Mouse (Mus musculus) A20 (cell line): ENCODE results near the gene Rin3.

Source experiments
- DNase-seq: peaks from one replicate; pipeline ENCODE4 v3.0.0-alpha.2; 2011; ENCODE audit warnings: low read depth, low spot score

Gene Rin3

GRCm38 (mm10) chr12:102422065-102422464 lies 139.2 kb downstream of the Rin3 start:
- DNase-seq = no peak

GRCm38 (mm10) chr12:102422623-102423320 lies 139.9 kb downstream of the Rin3 start:
- DNase-seq = no peak

GRCm38 (mm10) chr12:102423625-102424024 lies 140.8 kb downstream of the Rin3 start:
- no peak for DNase-seq

- DNase-seq = no peak
Measured at GRCm38 (mm10) chr12:102424456-102424855, 141.6 kb downstream of the Rin3 start.

- DNase-seq = peak; percentile 46
Measured at GRCm38 (mm10) chr12:102425048-102425578, 142.3 kb downstream of the Rin3 start.

GRCm38 (mm10) chr12:102426285-102426684 lies 143.4 kb downstream of the Rin3 start:
- peak; percentile 60 for DNase-seq

- peak; percentile 14 for DNase-seq
Measured at GRCm38 (mm10) chr12:102429656-102430055, 146.8 kb downstream of the Rin3 start.

- DNase-seq = peak; percentile 37
Measured at GRCm38 (mm10) chr12:102430228-102430627, 147.4 kb downstream of the Rin3 start.

- no peak for DNase-seq
Measured at GRCm38 (mm10) chr12:102432238-102432637, 149.4 kb downstream of the Rin3 start.

- DNase-seq = no peak
Measured at GRCm38 (mm10) chr12:102434107-102434506, 151.3 kb downstream of the Rin3 start.

GRCm38 (mm10) chr12:102436939-102437526 lies 154.2 kb downstream of the Rin3 start:
- DNase-seq = peak; percentile 58

- peak; percentile 60 for DNase-seq
Measured at GRCm38 (mm10) chr12:102437952-102438351, 155.1 kb downstream of the Rin3 start.

- DNase-seq = no peak
Measured at GRCm38 (mm10) chr12:102438983-102439631, 156.3 kb downstream of the Rin3 start.

GRCm38 (mm10) chr12:102439632-102440023 lies 156.8 kb downstream of the Rin3 start, which contains the start of gene Lgmn:
Lgmn (minus strand) TSS chr12:102439813.
- DNase-seq = peak; percentile 98
